Mouse (Mus musculus) embryonic fibroblast, embryonic 13.5 days (primary cell): Measurements from ENCODE around the gene Gm20662. TPM values are rescaled to one million over a fixed set of nuclear protein-coding genes. Genes with fewer than 3 reads are reported as not detected.
A peak's percentile ranks its signal among the peaks of the same experiment; 100 is the strongest.
"Not testable (repeated sequence)": the region's sequence is repeated elsewhere in the genome, so short reads cannot be mapped to it uniquely, and the experiment has no call there.

Experiments used
- H3K27ac ChIP-seq: 2 replicates; pipeline ENCODE4 v1.5.1; 2012; ENCODE audit warnings: low read length, control low read depth, inconsistent platforms; ENCODE audit not compliant: insufficient read depth
- H3K4me1 ChIP-seq: 2 replicates; pipeline ENCODE4 v1.6.1; 2011; ENCODE audit warnings: low read length; ENCODE audit not compliant: control insufficient read depth, insufficient read depth
- H3K4me3 ChIP-seq: 2 replicates; pipeline ENCODE4 v1.5.1; 2011; ENCODE audit warnings: mild to moderate bottlenecking, control low read depth, low read length; ENCODE audit not compliant: insufficient read depth
- CTCF ChIP-seq: IDR thresholded peaks from 2 replicates; pipeline ENCODE4 v1.5.1; 2011; ENCODE audit warnings: mild to moderate bottlenecking, control low read depth, low read length, moderate library complexity, borderline replicate concordance; ENCODE audit not compliant: insufficient read depth
- POLR2A ChIP-seq: IDR thresholded peaks from 2 replicates; pipeline ENCODE4 v1.6.1; 2011; ENCODE audit warnings: low read depth, mild to moderate bottlenecking, control low read depth, low read length, moderate library complexity
- polyA plus RNA-seq: library from polyadenylated mRNA; stranded (reverse); fragments of >200 nt; gene quantifications from 2 replicates; pipeline ENCODE4 v1.2.4, GENCODE M21; 2011; ENCODE audit warnings: low read depth; ENCODE audit not compliant: missing spikeins, insufficient read length

Gene Gm20662
- polyA plus RNA-seq, 1 experiment = not detected

- TF ChIP-seq CTCF (no peak), POLR2A (no peak; the same call in 1 of the 2 replicates)
- Histone ChIP-seq H3K27ac (peak overlapping the region; percentile 49), H3K4me3 (peak overlapping the region; percentile 90), H3K4me1 (no peaks in the 10 kb centered on the region; the same call in 1 of the 2 replicates)
These were observed 6.8 kb downstream of the Gm20662 start for GRCm38 (mm10) chr9:108002778-108003530.

GRCm38 (mm10) chr9:108003531-108003890 is 7.4 kb downstream of the Gm20662 start:
- H3K4me3 ChIP-seq = peak overlapping the region; percentile 90
- H3K4me1 ChIP-seq = no peaks in the 10 kb centered on the region; the same call in 1 of the 2 replicates
- peak overlapping the region; percentile 49; the same call in 1 of the 2 replicates for H3K27ac ChIP-seq
- TF ChIP-seq CTCF = no peak
- peak; percentile 41 for TF ChIP-seq POLR2A

- 0 out of 2 replicates have a peak, but pooled peaks cover 4% of the 10 kb centered on the region for H3K4me1 ChIP-seq
- TF ChIP-seq POLR2A (no peak), CTCF (no peak)
- no peak overlapping the region for H3K4me3 ChIP-seq
- no peak overlapping the region for H3K27ac ChIP-seq
These were observed 11.9 kb downstream of the Gm20662 start for GRCm38 (mm10) chr9:108008041-108008440.

GRCm38 (mm10) chr9:108010385-108010784 is 14.2 kb downstream of the Gm20662 start:
- H3K4me3 ChIP-seq = no peak overlapping the region
- H3K4me1 ChIP-seq = 0 out of 2 replicates have a peak, but pooled peaks cover 4% of the 10 kb centered on the region
- no peak overlapping the region for H3K27ac ChIP-seq
- TF ChIP-seq CTCF (no peak), POLR2A (no peak)

GRCm38 (mm10) chr9:108013577-108013976 is 17.4 kb downstream of the Gm20662 start:
- H3K4me3 ChIP-seq, H3K27ac ChIP-seq, H3K4me1 ChIP-seq: not testable (repeated sequence)

- H3K27ac ChIP-seq = no peak overlapping the region
These were observed 21.0 kb downstream of the Gm20662 start for GRCm38 (mm10) chr9:108017127-108017526.

GRCm38 (mm10) chr9:108020741-108021140 is 24.6 kb downstream of the Gm20662 start:
- Histone ChIP-seq H3K4me1 (no peaks in the 10 kb centered on the region), H3K4me3 (no peak overlapping the region), H3K27ac (no peak overlapping the region)
- TF ChIP-seq CTCF (no peak), POLR2A (no peak)

More at GRCm38 (mm10) chr9:108017127-108017526, 21.0 kb downstream of the Gm20662 start:
- no peak overlapping the region for H3K4me3 ChIP-seq
- no peaks in the 10 kb centered on the region for H3K4me1 ChIP-seq
- TF ChIP-seq CTCF (no peak), POLR2A (no peak)

- TF ChIP-seq CTCF (no peak), POLR2A (no peak)
- H3K27ac ChIP-seq = no peak overlapping the region
- no peaks in the 10 kb centered on the region for H3K4me1 ChIP-seq
- H3K4me3 ChIP-seq = no peak overlapping the region
These were observed 27.1 kb downstream of the Gm20662 start for GRCm38 (mm10) chr9:108023216-108023615.

GRCm38 (mm10) chr9:108026584-108026983 is 30.4 kb downstream of the Gm20662 start:
- Histone ChIP-seq H3K27ac (no peak overlapping the region), H3K4me1 (no peaks in the 10 kb centered on the region), H3K4me3 (no peak overlapping the region)
- TF ChIP-seq CTCF (no peak), POLR2A (no peak)

GRCm38 (mm10) chr9:108027867-108028266 is 31.7 kb downstream of the Gm20662 start:
- Histone ChIP-seq H3K27ac (no peak overlapping the region), H3K4me3 (no peak overlapping the region), H3K4me1 (no peaks in the 10 kb centered on the region)
- TF ChIP-seq CTCF (no peak), POLR2A (no peak)

GRCm38 (mm10) chr9:108032126-108032525 is 36.0 kb downstream of the Gm20662 start:
- TF ChIP-seq CTCF (no peak), POLR2A (no peak)
- no peak overlapping the region for H3K27ac ChIP-seq
- no peaks in the 10 kb centered on the region for H3K4me1 ChIP-seq
- H3K4me3 ChIP-seq = no peak overlapping the region
